Mouse (Mus musculus) bone marrow, adult 2 months (tissue): ENCODE results near the gene Eif2d.

Source experiments
- CTCF ChIP-seq: fragments of 200-500 bp; IDR thresholded peaks from 2 replicates; pipeline ENCODE4 v1.5.1; 2011; ENCODE audit warnings: low read length, control low read depth; ENCODE audit not compliant: control insufficient read depth, insufficient read depth
- POLR2A ChIP-seq: fragments of 200-500 bp; IDR thresholded peaks from 2 replicates; pipeline ENCODE4 v1.6.1; 2011; ENCODE audit warnings: low read depth, mild to moderate bottlenecking, control low read depth, low read length, borderline replicate concordance; ENCODE audit not compliant: control insufficient read depth

DNA sequence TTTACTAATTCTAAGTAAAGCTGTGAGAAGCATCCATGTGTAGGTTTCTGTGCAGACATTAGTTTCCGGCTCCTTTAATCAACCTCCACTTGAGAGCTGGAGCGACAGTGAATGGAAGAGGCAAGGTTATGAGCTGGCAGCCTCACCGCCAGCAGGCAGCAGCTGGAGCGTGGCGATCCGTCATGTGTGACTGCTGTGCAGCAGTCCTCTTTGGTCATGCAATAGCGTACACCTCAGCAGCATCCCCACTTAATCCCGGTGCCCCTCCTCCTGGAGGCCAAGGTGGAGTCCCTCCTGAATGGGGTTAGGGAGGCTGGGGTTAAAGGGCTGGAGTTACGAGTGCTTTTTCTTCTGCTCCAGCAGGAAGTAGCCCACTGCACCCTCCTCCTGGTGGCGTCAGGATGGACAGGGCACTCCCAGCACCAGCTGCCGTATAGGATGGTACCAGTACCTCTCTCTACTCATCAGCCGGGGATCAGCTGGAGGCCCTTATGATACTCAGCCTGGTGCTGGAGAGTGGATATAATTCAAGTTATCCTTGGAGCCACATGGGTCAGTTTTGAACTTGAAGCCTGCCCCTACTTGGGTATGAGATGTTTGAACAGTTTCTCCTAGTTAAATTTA is 72.0 kb downstream of the Eif2d start:
- TF ChIP-seq CTCF (no peak), POLR2A (no peak)
